Mouse (Mus musculus) heart, embryonic 15.5 days (tissue): ENCODE measurements around the gene Stk24. TPM values are rescaled to one million over a fixed set of nuclear protein-coding genes. Genes with fewer than 3 reads are reported as not detected.

Experiments used
- ATAC-seq: fragments of 200-750 bp; cut with Nextera tagmentation; replicated peaks from 2 replicates; pipeline ENCODE4 v1.8.0; 2017; ENCODE audit warnings: low read depth, moderate TSS enrichment; ENCODE audit not compliant: insufficient number of reproducible peaks, insufficient read depth, low FRiP score
- H3K27ac ChIP-seq: fragments of 300-500 bp; sonication (generic); 2 replicates; pipeline ENCODE4 v1.5.1; 2015; ENCODE audit warnings: mild to moderate bottlenecking, inconsistent platforms
- H3K27me3 ChIP-seq: fragments of 300-500 bp; sonication (generic); 2 replicates; pipeline ENCODE4 v1.6.1; 2015; ENCODE audit warnings: inconsistent platforms
- H3K36me3 ChIP-seq: fragments of 300-500 bp; sonication (generic); 2 replicates; pipeline ENCODE4 v1.6.1; 2015; ENCODE audit warnings: mild to moderate bottlenecking, inconsistent platforms
- H3K4me1 ChIP-seq: fragments of 300-500 bp; sonication (generic); replicated peaks from 2 replicates; pipeline ENCODE4 v1.6.1; 2015; ENCODE audit warnings: inconsistent platforms
- H3K4me2 ChIP-seq: fragments of 300-500 bp; sonication (generic); 2 replicates; pipeline ENCODE4 v1.6.1; 2015; ENCODE audit warnings: inconsistent platforms, mild to moderate bottlenecking, moderate library complexity
- H3K4me3 ChIP-seq: fragments of 300-500 bp; sonication (generic); 2 replicates; pipeline ENCODE4 v1.5.1; 2015; ENCODE audit warnings: mild to moderate bottlenecking, inconsistent platforms
- H3K9ac ChIP-seq: fragments of 300-500 bp; sonication (generic); 2 replicates; pipeline ENCODE4 v1.6.1; 2015; ENCODE audit warnings: mild to moderate bottlenecking, inconsistent platforms
- H3K9me3 ChIP-seq: fragments of 300-500 bp; sonication (generic); replicated peaks from 2 replicates; pipeline ENCODE4 v1.6.1; 2016; ENCODE audit warnings: inconsistent platforms
- WGBS: fragments of 180-500 bp; shearing (Covaris S2); methylation state at CpG from one replicate; pipeline ENCODE4 v1.1.7; 2015; ENCODE audit warnings: mixed read lengths; 5-methylcytosine and 5-hydroxymethylcytosine counted together
- polyA plus RNA-seq: library from polyadenylated mRNA; unstranded; fragments of >200 nt; fragmentation: Nextera tagmentation; extraction: Ambion mirVana; gene quantifications from 2 replicates; pipeline ENCODE4 v1.2.1, GENCODE M21; 2015

The Stk24 gene
- polyA plus RNA-seq, 1 experiment from 2014 or later, result 34.5 TPM

GRCm38 (mm10) chr14:121348256-121348655 lies 31.6 kb downstream of the Stk24 start:
- no peaks in the 10 kb centered on the region for H3K36me3 ChIP-seq
- H3K4me1 ChIP-seq, result peaks cover 91% of the 10 kb centered on the region
- H3K9ac ChIP-seq, result no peak overlapping the region
- H3K27ac ChIP-seq, result peak overlapping the region; percentile 43; the same call in 1 of the 2 replicates
- H3K27me3 ChIP-seq, result no peaks in the 10 kb centered on the region
- no peak; the same call in 1 of the 2 replicates for ATAC-seq
- H3K4me2 ChIP-seq, result no peak overlapping the region
- no peaks in the 10 kb centered on the region for H3K9me3 ChIP-seq
- 30% methylated on average over 8 of the region's 8 CpGs for WGBS
- no peak overlapping the region for H3K4me3 ChIP-seq

GRCm38 (mm10) chr14:121347134-121347533 lies 32.7 kb downstream of the Stk24 start:
- H3K27me3 ChIP-seq, result no peaks in the 10 kb centered on the region
- H3K4me1 ChIP-seq, result peaks cover 85% of the 10 kb centered on the region
- no peak overlapping the region for H3K27ac ChIP-seq
- H3K9me3 ChIP-seq, result no peaks in the 10 kb centered on the region
- no peak overlapping the region for H3K4me3 ChIP-seq
- H3K4me2 ChIP-seq, result no peak overlapping the region
- no peak overlapping the region for H3K9ac ChIP-seq
- H3K36me3 ChIP-seq, result no peaks in the 10 kb centered on the region
- ATAC-seq, result no peak
- 78% methylated on average over 10 of the region's 10 CpGs for WGBS

DNA sequence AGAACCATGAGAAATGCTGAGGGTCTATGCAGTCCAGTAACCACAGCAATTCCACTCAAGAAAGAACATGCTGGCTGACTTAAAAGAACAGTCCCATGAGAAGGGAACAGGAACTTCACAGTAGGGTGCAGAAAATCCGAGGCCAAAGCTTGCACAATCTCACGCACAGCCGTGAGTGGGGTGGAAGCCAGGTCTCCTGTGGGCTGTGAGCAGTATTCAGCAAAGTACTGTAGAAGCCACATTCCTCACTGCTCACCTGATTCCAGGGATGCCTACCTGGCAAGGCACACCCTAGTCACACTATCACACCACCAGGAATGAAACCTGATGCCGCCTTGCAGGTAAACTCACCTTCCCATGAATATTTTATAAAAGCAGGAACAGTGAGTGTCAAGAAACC lies 33.2 kb downstream of the Stk24 start:
- peaks cover 85% of the 10 kb centered on the region for H3K4me1 ChIP-seq
- no peak overlapping the region for H3K9ac ChIP-seq
- H3K36me3 ChIP-seq, result no peaks in the 10 kb centered on the region
- 79% methylated on average over 4 of the region's 4 CpGs for WGBS
- no peak for ATAC-seq
- no peak overlapping the region for H3K27ac ChIP-seq
- H3K9me3 ChIP-seq, result no peaks in the 10 kb centered on the region
- H3K4me2 ChIP-seq, result no peak overlapping the region
- no peak overlapping the region for H3K4me3 ChIP-seq
- H3K27me3 ChIP-seq, result no peaks in the 10 kb centered on the region

DNA sequence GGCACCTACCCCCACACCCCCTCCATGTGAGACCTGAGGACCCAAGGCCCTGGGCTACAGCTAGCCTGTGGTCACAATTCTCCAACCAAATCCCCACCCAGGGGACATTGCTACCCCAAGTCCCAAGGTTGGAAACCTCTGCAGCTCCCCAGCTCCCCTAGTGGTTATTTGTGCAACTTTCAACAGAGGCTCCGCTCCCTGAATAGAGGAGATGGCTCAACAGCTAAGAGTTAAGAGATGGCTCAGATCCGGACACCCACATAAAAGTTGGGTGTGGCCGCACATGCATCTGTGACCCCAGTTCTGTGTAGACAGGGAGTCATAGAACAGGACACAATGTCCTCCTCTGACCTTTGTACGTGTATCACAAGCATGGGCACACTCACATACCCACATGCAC lies 33.8 kb downstream of the Stk24 start:
- Histone ChIP-seq H3K4me3 (no peak overlapping the region), H3K27me3 (no peaks in the 10 kb centered on the region), H3K9me3 (no peaks in the 10 kb centered on the region), H3K9ac (no peak overlapping the region), H3K36me3 (no peaks in the 10 kb centered on the region), H3K4me2 (no peak overlapping the region), H3K27ac (no peak overlapping the region), H3K4me1 (peaks cover 81% of the 10 kb centered on the region)
- WGBS, result 80% methylated on average over 4 of the region's 4 CpGs
- no peak for ATAC-seq

- no peak for ATAC-seq
- H3K9ac ChIP-seq, result no peak overlapping the region
- peaks cover 85% of the 10 kb centered on the region for H3K4me1 ChIP-seq
- no peaks in the 10 kb centered on the region for H3K27me3 ChIP-seq
- H3K4me3 ChIP-seq, result no peak overlapping the region
- H3K4me2 ChIP-seq, result no peak overlapping the region
- H3K36me3 ChIP-seq, result no peaks in the 10 kb centered on the region
- no peaks in the 10 kb centered on the region for H3K9me3 ChIP-seq
- WGBS, result 35% methylated on average over 5 of the region's 5 CpGs
- H3K27ac ChIP-seq, result peak overlapping the region; percentile 11; the same call in 1 of the 2 replicates
Observed at GRCm38 (mm10) chr14:121344928-121345327, 34.9 kb downstream of the Stk24 start.

GRCm38 (mm10) chr14:121342885-121343284 lies 36.9 kb downstream of the Stk24 start:
- H3K9me3 ChIP-seq, result no peaks in the 10 kb centered on the region
- no peak overlapping the region for H3K27ac ChIP-seq
- no peak overlapping the region for H3K4me3 ChIP-seq
- H3K9ac ChIP-seq, result no peak overlapping the region
- ATAC-seq, result no peak
- H3K4me2 ChIP-seq, result no peak overlapping the region
- WGBS, result 90% methylated on average over 3 of the region's 3 CpGs
- H3K36me3 ChIP-seq, result no peaks in the 10 kb centered on the region
- no peaks in the 10 kb centered on the region for H3K27me3 ChIP-seq
- H3K4me1 ChIP-seq, result peaks cover 84% of the 10 kb centered on the region

- H3K4me1 ChIP-seq, result peaks cover 71% of the 10 kb centered on the region
- no peak overlapping the region for H3K4me3 ChIP-seq
- no peaks in the 10 kb centered on the region for H3K9me3 ChIP-seq
- peak; percentile 23; the same call in 1 of the 2 replicates for ATAC-seq
- 47% methylated on average over 8 of the region's 8 CpGs for WGBS
- no peak overlapping the region for H3K4me2 ChIP-seq
- H3K36me3 ChIP-seq, result peaks cover 18% of the 10 kb centered on the region
- H3K27me3 ChIP-seq, result no peaks in the 10 kb centered on the region
- no peak overlapping the region for H3K9ac ChIP-seq
- H3K27ac ChIP-seq, result no peak overlapping the region
Observed at GRCm38 (mm10) chr14:121339951-121340401, 39.8 kb downstream of the Stk24 start.

GRCm38 (mm10) chr14:121338819-121339573 lies 40.8 kb downstream of the Stk24 start:
- no peak overlapping the region for H3K4me2 ChIP-seq
- peaks cover 21% of the 10 kb centered on the region for H3K36me3 ChIP-seq
- ATAC-seq, result 0 out of 2 replicates have a peak, but pooled peaks have one; percentile 38
- no peak overlapping the region for H3K4me3 ChIP-seq
- H3K4me1 ChIP-seq, result peaks cover 63% of the 10 kb centered on the region
- H3K27me3 ChIP-seq, result no peaks in the 10 kb centered on the region
- H3K9ac ChIP-seq, result no peak overlapping the region
- WGBS, result 63% methylated on average over 18 of the region's 18 CpGs
- H3K27ac ChIP-seq, result peak overlapping the region; percentile 32; the same call in 1 of the 2 replicates
- no peaks in the 10 kb centered on the region for H3K9me3 ChIP-seq

- Histone ChIP-seq H3K4me3 (no peak overlapping the region), H3K27me3 (no peaks in the 10 kb centered on the region), H3K9ac (no peak overlapping the region), H3K4me1 (peaks cover 34% of the 10 kb centered on the region), H3K27ac (no peak overlapping the region), H3K9me3 (no peaks in the 10 kb centered on the region), H3K36me3 (0 out of 2 replicates have a peak, but pooled peaks cover 3% of the 10 kb centered on the region), H3K4me2 (no peak overlapping the region)
- no peak for ATAC-seq
- WGBS, result 74% methylated on average over 3 of the region's 3 CpGs
Observed at GRCm38 (mm10) chr14:121330090-121330408, 49.8 kb downstream of the Stk24 start.

GRCm38 (mm10) chr14:121329401-121330089 lies 50.3 kb downstream of the Stk24 start:
- Histone ChIP-seq H3K27ac (no peak overlapping the region), H3K9ac (no peak overlapping the region), H3K27me3 (no peaks in the 10 kb centered on the region), H3K9me3 (no peaks in the 10 kb centered on the region), H3K36me3 (0 out of 2 replicates have a peak, but pooled peaks cover 2% of the 10 kb centered on the region), H3K4me3 (no peak overlapping the region), H3K4me1 (peaks cover 39% of the 10 kb centered on the region), H3K4me2 (no peak overlapping the region)
- no peak for ATAC-seq
- 62% methylated on average over 5 of the region's 5 CpGs for WGBS

- Histone ChIP-seq H3K9ac (no peak overlapping the region), H3K4me2 (no peak overlapping the region), H3K4me3 (no peak overlapping the region), H3K36me3 (no peaks in the 10 kb centered on the region), H3K9me3 (no peaks in the 10 kb centered on the region), H3K27ac (no peak overlapping the region), H3K4me1 (peaks cover 46% of the 10 kb centered on the region), H3K27me3 (no peaks in the 10 kb centered on the region)
- no peak for ATAC-seq
- 61% methylated on average over 5 of the region's 5 CpGs for WGBS
Observed at GRCm38 (mm10) chr14:121328878-121329277, 50.9 kb downstream of the Stk24 start.
